ENCODE assay signal across 15 mouse cellular contexts in the genomic region with DNA sequence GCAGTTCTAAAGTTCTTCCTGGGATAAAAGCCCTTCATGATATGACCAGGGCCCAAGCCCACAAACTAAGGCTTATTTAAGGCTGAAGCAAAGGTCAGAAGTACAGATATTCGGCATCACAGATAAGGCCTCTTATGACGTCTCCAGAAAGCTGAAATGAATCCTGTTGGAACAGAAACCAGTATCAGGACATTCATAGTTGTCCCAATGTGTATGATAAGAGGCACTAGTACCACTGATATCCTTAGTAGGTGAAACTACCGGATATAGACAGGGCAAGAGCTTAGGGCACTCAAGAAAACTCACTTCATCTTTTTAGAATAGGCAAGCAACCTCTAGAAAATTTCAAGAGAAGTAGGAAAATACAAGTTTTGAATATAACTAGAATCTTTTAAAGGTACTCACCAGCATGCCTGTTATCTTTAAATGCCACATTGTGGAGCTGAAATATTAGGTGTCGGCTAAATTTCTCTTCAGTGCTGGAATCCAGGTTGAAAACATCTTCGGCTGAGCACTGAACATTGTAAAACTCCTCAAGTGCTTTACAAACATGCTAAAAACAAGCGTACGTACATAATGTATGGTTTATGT.
"Had no signal": no experiment of that assay in that cellular context is flagged by ENCODE, and none has a peak within 500 bp of the region (broad histone marks: within the 10 kb centered on the region; RNA-seq: fewer than 3 reads in every experiment).

No protein-coding gene starts in this region.

- H3K4me2 ChIP-seq: stomach, embryonic 15.5 days had no signal

- H3K9ac ChIP-seq: stomach, embryonic 15.5 days had no signal

- H3K27me3 ChIP-seq: stomach, embryonic 15.5 days had no signal

- H3K4me3 ChIP-seq: layer of hippocampus, adult 2 months; limb, embryonic 10.5 days; midbrain, embryonic 10.5 days; myocyte; stomach, embryonic 15.5 days had no signal

- H3K4me1 ChIP-seq: midbrain, embryonic 10.5 days; stomach, embryonic 15.5 days had no signal

- ATAC-seq: lung, postnatal 0 days had no signal

- DNase-seq: kidney, adult 18-20 months; kidney, postnatal 10 days; kidney, postnatal 4 days; lung, adult 2 months; lung, postnatal 36 days; midbrain, embryonic 14.5 days; right cerebral cortex, postnatal 4 days; thymus, adult 2 months; thymus, postnatal 25 days had no signal

- H3K27ac ChIP-seq: layer of hippocampus, adult 2 months; limb, embryonic 10.5 days; midbrain, embryonic 10.5 days; stomach, embryonic 15.5 days had no signal

- H3K9me3 ChIP-seq: limb, embryonic 10.5 days; midbrain, embryonic 10.5 days; stomach, embryonic 15.5 days had no signal
